Mouse (Mus musculus): ENCODE measurements around the gene Leng1. TPM values are rescaled to one million over a fixed set of nuclear protein-coding genes. Genes with fewer than 3 reads are reported as not detected.
"Not testable (repeated sequence)": the region's sequence is repeated elsewhere in the genome, so short reads cannot be mapped to it uniquely, and the experiment has no call there.

The Leng1 gene
- polyA plus RNA-seq, 1 experiment from 2014 or later, result 13.1 TPM

DNA sequence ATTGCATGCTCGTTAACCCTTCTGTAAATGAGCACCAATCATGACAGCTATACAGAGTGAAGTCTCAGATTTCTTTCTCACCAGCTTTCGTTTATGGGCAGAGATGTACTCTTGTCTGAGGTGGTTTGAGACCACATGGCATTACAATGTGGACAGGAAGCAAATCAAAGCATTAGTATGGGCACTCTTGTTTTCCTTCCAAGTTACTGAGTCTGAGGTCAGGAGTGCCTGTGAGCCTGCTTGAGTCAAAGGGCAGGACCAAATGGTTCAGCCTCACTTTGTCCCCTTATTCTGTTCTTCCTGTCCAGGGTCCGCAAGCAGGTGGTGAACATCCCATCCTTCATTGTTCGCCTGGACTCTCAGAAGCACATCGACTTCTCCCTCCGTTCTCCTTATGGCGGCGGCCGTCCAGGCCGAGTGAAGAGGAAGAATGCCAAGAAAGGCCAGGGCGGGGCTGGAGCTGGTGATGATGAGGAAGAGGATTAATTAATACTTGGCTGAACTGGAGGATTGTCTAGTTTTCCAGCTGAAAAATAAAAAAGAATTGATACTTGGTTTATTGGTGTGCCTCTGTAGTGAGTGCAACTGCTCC lies 40.8 kb upstream of the Leng1 start:
- Histone ChIP-seq H3K4me2 (ENCODE audit: low read depth, low read length) (peak overlapping the region; percentile 83), H3K27me3 (replicated peaks; ENCODE audit: control insufficient read depth, insufficient read depth, low read length) (no peaks in the 10 kb centered on the region), H3K9ac (ENCODE audit: low read depth, low read length) (peak overlapping the region; percentile 92), H3K27ac (replicated peaks; ENCODE audit: low read depth, low read length) (no peak overlapping the region), H3K36me3 (ENCODE audit: control insufficient read depth, insufficient read depth, low read length) (peaks cover 44% of the 10 kb centered on the region), H3K4me1 (ENCODE audit: control insufficient read depth, insufficient read depth, low read length) (peaks cover 4% of the 10 kb centered on the region; the same call in 1 of the 2 replicates), H3K4me3 (ENCODE audit: low read depth, low read length) (peak overlapping the region; percentile 85), H3K9me3 (ENCODE audit: control insufficient read depth, low read length) (no peaks in the 10 kb centered on the region)
- WGBS, result 55% methylated on average over 11 of the region's 11 CpGs
- DNase-seq (ENCODE audit: low spot score), result no peak
- no peak for ATAC-seq (ENCODE audit: low read depth)

DNA sequence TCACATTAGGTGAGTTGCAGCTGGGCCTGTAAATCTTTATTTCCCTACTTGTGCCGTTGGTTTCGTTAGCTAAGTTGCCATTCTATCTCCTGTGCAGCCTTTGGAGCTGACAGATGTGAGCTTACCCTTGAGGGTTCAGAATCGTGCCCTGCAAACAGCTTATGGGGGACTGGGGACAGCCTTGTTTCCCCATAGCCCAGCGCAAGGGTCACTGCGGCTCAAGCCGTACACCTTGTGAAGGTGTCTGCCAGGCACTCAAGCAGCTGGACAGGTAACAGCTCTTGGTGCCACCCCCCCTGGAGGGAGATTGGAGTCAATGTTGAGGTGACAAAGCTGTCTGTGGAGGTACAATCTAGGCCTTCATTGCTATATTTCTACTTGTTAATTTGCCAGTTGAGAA lies 40.3 kb upstream of the Leng1 start:
- no peaks in the 10 kb centered on the region for H3K27me3 ChIP-seq (replicated peaks; ENCODE audit: control insufficient read depth, insufficient read depth, low read length)
- 30% methylated on average over 6 of the region's 6 CpGs for WGBS
- DNase-seq (ENCODE audit: low spot score), result no peak
- H3K4me1 ChIP-seq (ENCODE audit: control insufficient read depth, insufficient read depth, low read length), result peaks cover 4% of the 10 kb centered on the region; the same call in 1 of the 2 replicates
- H3K4me3 ChIP-seq (ENCODE audit: low read depth, low read length), result peak overlapping the region; percentile 85
- H3K27ac ChIP-seq (replicated peaks; ENCODE audit: low read depth, low read length), result no peak overlapping the region
- H3K36me3 ChIP-seq (ENCODE audit: control insufficient read depth, insufficient read depth, low read length), result peaks cover 49% of the 10 kb centered on the region
- H3K9me3 ChIP-seq (ENCODE audit: control insufficient read depth, low read length), result no peaks in the 10 kb centered on the region
- peak overlapping the region; percentile 83 for H3K4me2 ChIP-seq (ENCODE audit: low read depth, low read length)
- H3K9ac ChIP-seq (ENCODE audit: low read depth, low read length), result peak overlapping the region; percentile 92
- no peak for ATAC-seq (ENCODE audit: low read depth)

DNA sequence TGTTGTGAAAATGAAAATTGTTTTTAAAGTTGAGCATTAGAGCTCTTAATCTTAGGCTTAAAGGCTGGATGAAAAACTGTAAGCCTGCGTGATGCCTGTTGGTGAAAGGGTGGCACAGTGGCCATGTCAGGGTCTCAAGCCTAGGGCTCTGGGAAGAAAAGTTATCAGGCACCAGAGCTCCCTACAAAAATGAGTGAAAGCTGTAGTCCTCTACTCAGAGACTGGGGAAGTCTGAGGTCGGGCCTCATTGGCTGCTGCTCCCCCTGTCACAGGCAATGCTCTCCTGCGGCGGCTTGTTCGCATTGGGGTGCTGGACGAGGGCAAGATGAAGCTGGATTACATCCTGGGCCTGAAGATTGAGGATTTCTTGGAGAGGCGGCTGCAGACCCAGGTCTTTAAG lies 39.8 kb upstream of the Leng1 start:
- not testable (repeated sequence) for H3K27me3 ChIP-seq (replicated peaks; ENCODE audit: control insufficient read depth, insufficient read depth, low read length); H3K4me1 ChIP-seq (ENCODE audit: control insufficient read depth, insufficient read depth, low read length); H3K9me3 ChIP-seq (ENCODE audit: control insufficient read depth, low read length); ATAC-seq (ENCODE audit: low read depth)
- peak overlapping the region; percentile 93; the same call in 1 of the 2 replicates for H3K27ac ChIP-seq (replicated peaks; ENCODE audit: low read depth, low read length)
- 0% methylated on average over 6 of the region's 7 CpGs for WGBS
- peak; percentile 29 for DNase-seq (ENCODE audit: low spot score)
- H3K36me3 ChIP-seq (ENCODE audit: control insufficient read depth, insufficient read depth, low read length), result peaks cover 50% of the 10 kb centered on the region
- peak overlapping the region; percentile 85 for H3K4me3 ChIP-seq (ENCODE audit: low read depth, low read length)
- peak overlapping the region; percentile 92 for H3K9ac ChIP-seq (ENCODE audit: low read depth, low read length)
- H3K4me2 ChIP-seq (ENCODE audit: low read depth, low read length), result peak overlapping the region; percentile 83

DNA sequence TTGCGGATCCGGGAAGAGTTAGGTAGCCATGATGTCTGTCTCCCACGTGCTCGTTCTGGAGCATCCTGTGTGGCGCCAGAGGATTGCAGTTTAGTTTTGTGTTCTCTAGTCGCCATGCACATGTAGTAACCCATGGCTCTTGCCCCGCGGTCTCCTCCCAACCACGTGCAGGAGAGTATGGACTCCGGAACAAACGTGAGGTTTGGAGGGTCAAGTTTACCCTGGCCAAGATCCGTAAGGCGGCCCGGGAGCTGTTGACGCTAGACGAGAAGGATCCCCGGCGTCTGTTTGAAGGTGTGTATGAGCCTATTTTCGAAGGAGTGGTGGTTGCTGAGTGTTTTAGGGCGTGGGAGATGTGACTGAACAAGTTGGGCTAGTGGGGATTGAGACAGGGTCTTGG lies 38.8 kb upstream of the Leng1 start:
- peak overlapping the region; percentile 92 for H3K9ac ChIP-seq (ENCODE audit: low read depth, low read length)
- WGBS, result under 1% methylated on average over 20 of the region's 20 CpGs
- peak overlapping the region; percentile 93 for H3K27ac ChIP-seq (replicated peaks; ENCODE audit: low read depth, low read length)
- H3K4me3 ChIP-seq (ENCODE audit: low read depth, low read length), result peak overlapping the region; percentile 85
- ATAC-seq (ENCODE audit: low read depth) (peak; percentile 10; the same call in 1 of the 2 replicates), DNase-seq (ENCODE audit: low spot score) (no peak)
- H3K9me3 ChIP-seq (ENCODE audit: control insufficient read depth, low read length), result no peaks in the 10 kb centered on the region
- H3K27me3 ChIP-seq (replicated peaks; ENCODE audit: control insufficient read depth, insufficient read depth, low read length), result no peaks in the 10 kb centered on the region
- peak overlapping the region; percentile 83 for H3K4me2 ChIP-seq (ENCODE audit: low read depth, low read length)
- peaks cover 60% of the 10 kb centered on the region for H3K36me3 ChIP-seq (ENCODE audit: control insufficient read depth, insufficient read depth, low read length)
- peaks cover 4% of the 10 kb centered on the region; the same call in 1 of the 2 replicates for H3K4me1 ChIP-seq (ENCODE audit: control insufficient read depth, insufficient read depth, low read length)

DNA sequence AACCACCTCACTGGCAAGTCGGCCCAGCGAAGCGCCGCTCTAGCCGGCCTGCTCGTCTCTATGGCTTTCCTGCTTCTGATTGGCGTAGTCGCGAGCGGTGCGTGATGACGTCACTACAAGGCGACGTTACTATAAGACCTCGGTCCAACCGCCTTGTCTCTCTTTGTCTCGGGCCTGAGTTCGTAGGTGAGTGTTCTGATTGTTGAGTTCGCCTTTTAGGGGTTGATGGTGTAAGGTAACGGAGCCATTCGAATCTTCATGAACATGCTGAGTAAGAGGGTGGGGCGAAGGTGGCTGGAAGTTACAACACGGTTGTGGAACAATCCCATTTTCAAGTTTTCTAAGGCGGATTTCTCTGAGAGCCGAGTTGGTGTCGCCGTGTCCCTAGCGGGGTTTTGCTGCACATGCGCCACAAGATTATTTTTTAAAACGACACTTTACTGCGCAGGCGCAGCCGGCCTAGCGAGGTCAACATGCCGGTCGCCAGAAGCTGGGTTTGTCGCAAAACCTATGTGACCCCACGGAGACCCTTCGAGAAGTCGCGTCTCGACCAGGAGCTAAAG lies 38.3 kb upstream of the Leng1 start, which contains the start of gene Rps9:
Gene Rps9, plus strand, starts transcription at position 115 of the 563 bp plus-strand sequence.
- Histone ChIP-seq H3K27me3 (replicated peaks; ENCODE audit: control insufficient read depth, insufficient read depth, low read length) (no peaks in the 10 kb centered on the region), H3K4me3 (ENCODE audit: low read depth, low read length) (peak within 1 kb of the TSS; percentile 85), H3K36me3 (ENCODE audit: control insufficient read depth, insufficient read depth, low read length) (peaks cover 65% of the 10 kb centered on the region), H3K4me1 (ENCODE audit: control insufficient read depth, insufficient read depth, low read length) (peaks cover 4% of the 10 kb centered on the region; the same call in 1 of the 2 replicates), H3K4me2 (ENCODE audit: low read depth, low read length) (peak within 1 kb of the TSS; percentile 83), H3K9me3 (ENCODE audit: control insufficient read depth, low read length) (no peaks in the 10 kb centered on the region), H3K27ac (replicated peaks; ENCODE audit: low read depth, low read length) (peak within 1 kb of the TSS; percentile 93), H3K9ac (ENCODE audit: low read depth, low read length) (peak within 1 kb of the TSS; percentile 92)
- peak; percentile 95 for ATAC-seq (ENCODE audit: low read depth)
- 1% methylated on average over 42 of the region's 42 CpGs for WGBS
- peak; percentile 98 for DNase-seq (ENCODE audit: low spot score)

DNA sequence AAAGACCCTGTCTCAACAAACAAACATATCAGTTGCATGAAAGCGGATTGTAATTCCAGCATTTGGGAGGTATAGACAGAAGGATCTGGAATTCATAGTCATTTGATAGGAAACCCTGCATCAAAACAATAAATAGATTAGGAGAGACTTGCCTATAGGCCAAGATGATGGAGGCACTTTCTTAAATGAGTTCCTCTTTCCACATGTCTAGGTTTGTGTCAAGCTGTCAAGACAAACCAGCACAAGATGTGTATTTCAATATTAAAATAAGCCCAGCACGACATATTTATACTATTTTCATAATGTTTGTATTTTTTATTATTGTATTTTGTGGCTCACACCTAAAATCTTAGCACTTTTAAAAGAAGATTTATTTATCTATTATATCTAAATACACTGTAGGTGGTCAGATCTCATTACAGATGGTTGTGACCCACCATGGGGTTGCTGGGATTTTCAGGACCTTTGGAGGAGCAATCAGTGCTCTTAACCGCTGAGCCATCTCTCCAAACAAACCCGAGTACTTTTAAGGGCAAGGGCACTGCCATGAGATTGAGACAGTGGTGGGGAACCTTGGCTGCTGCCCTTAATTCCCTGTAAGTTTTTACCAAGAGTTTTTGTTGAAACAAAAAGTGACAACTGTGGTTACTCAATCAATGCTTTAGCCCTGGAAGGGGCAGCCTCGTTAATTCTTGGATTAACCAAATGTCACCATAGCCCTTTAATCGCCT lies 37.7 kb upstream of the Leng1 start:
- H3K36me3 ChIP-seq (ENCODE audit: control insufficient read depth, insufficient read depth, low read length), result peaks cover 72% of the 10 kb centered on the region

DNA sequence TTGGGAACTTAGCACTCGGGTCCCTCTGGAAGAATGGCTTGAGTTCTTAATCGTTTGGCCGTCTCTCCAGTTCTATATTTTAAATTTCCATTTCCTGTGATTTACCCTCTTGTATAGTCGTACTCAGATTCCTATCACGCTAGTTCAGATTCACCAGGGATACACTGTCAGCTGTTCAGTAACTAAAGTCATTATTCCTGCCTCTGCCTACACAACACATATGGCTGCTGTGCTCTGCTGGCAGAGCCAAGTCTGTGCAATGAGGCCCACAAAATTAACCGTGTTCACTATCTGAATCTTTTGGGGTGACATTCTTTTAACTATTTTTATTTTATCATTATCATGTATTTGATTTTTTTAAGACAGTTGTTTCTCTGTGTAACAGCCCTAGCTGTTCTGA lies 32.8 kb upstream of the Leng1 start:
- Histone ChIP-seq H3K9ac (ENCODE audit: low read depth, low read length) (no peak overlapping the region), H3K9me3 (ENCODE audit: control insufficient read depth, low read length) (no peaks in the 10 kb centered on the region), H3K27me3 (replicated peaks; ENCODE audit: control insufficient read depth, insufficient read depth, low read length) (no peaks in the 10 kb centered on the region), H3K4me2 (ENCODE audit: low read depth, low read length) (no peak overlapping the region), H3K27ac (replicated peaks; ENCODE audit: low read depth, low read length) (no peak overlapping the region), H3K36me3 (ENCODE audit: control insufficient read depth, insufficient read depth, low read length) (peaks cover 61% of the 10 kb centered on the region), H3K4me3 (ENCODE audit: low read depth, low read length) (no peak overlapping the region), H3K4me1 (ENCODE audit: control insufficient read depth, insufficient read depth, low read length) (peaks cover 5% of the 10 kb centered on the region)
- ATAC-seq (ENCODE audit: low read depth) (no peak), DNase-seq (ENCODE audit: low spot score) (no peak)
- WGBS, result 95% methylated on average over 6 of the region's 6 CpGs

More for the DNA sequence above, 37.7 kb upstream of the Leng1 start:
- peak overlapping the region; percentile 92 for H3K9ac ChIP-seq (ENCODE audit: low read depth, low read length)
- H3K27ac ChIP-seq (replicated peaks; ENCODE audit: low read depth, low read length), result peak overlapping the region; percentile 57
- DNase-seq (ENCODE audit: low spot score) (no peak), ATAC-seq (ENCODE audit: low read depth) (peak; percentile 41)
- peak overlapping the region; percentile 85 for H3K4me3 ChIP-seq (ENCODE audit: low read depth, low read length)
- peak overlapping the region; percentile 83 for H3K4me2 ChIP-seq (ENCODE audit: low read depth, low read length)
- H3K27me3 ChIP-seq (replicated peaks; ENCODE audit: control insufficient read depth, insufficient read depth, low read length), result no peaks in the 10 kb centered on the region
- no peaks in the 10 kb centered on the region for H3K9me3 ChIP-seq (ENCODE audit: control insufficient read depth, low read length)
- H3K4me1 ChIP-seq (ENCODE audit: control insufficient read depth, insufficient read depth, low read length), result peaks cover 4% of the 10 kb centered on the region; the same call in 1 of the 2 replicates
- 21% methylated on average over 6 of the region's 6 CpGs for WGBS

DNA sequence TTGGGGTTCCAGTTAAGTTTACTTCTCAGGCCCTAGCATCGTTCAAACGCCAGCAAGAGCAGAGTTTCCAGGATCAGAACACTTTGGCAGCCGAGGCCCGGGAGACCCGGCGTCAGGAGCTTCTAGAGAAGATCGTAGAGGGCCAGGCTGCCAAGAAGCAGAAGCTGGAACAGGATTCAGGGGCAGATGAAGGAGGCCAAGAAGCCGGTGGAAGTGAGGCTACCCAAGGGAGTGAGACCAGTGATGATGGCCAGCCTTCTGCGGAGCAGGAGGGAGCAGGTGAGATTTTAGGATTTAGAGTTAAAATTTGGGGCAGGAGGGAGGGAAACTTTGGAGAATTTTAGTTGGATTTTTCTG lies 29.3 kb upstream of the Leng1 start:
- ATAC-seq (ENCODE audit: low read depth); H3K4me1 ChIP-seq (ENCODE audit: control insufficient read depth, insufficient read depth, low read length); DNase-seq (ENCODE audit: low spot score); H3K27me3 ChIP-seq (replicated peaks; ENCODE audit: control insufficient read depth, insufficient read depth, low read length); H3K9me3 ChIP-seq (ENCODE audit: control insufficient read depth, low read length): not testable (repeated sequence)
- H3K9ac ChIP-seq (ENCODE audit: low read depth, low read length), result peak overlapping the region; percentile 87
- H3K36me3 ChIP-seq (ENCODE audit: control insufficient read depth, insufficient read depth, low read length), result peaks cover 44% of the 10 kb centered on the region
- H3K4me2 ChIP-seq (ENCODE audit: low read depth, low read length), result peak overlapping the region; percentile 88
- 2% methylated on average over 9 of the region's 9 CpGs for WGBS
- peak overlapping the region; percentile 74 for H3K4me3 ChIP-seq (ENCODE audit: low read depth, low read length)
- H3K27ac ChIP-seq (replicated peaks; ENCODE audit: low read depth, low read length), result peak overlapping the region; percentile 97
